Mouse (Mus musculus) testis, adult 2 months (tissue): Measurements from ENCODE around the gene Clec2l. TPM values are rescaled to one million over a fixed set of nuclear protein-coding genes. Genes with fewer than 3 reads are reported as not detected.
"Not testable (repeated sequence)": the region's sequence is repeated elsewhere in the genome, so short reads cannot be mapped to it uniquely, and the experiment has no call there.

ENCODE experiments used
- H3K27ac ChIP-seq: fragments of 200-500 bp; 2 replicates; pipeline ENCODE4 v1.5.1; 2012; ENCODE audit warnings: low read depth, low read length; ENCODE audit not compliant: control insufficient read depth, insufficient read depth
- H3K27me3 ChIP-seq: fragments of 200-500 bp; 2 replicates; pipeline ENCODE4 v1.6.1; 2012; ENCODE audit warnings: mild to moderate bottlenecking, low read length, moderate library complexity; ENCODE audit not compliant: control insufficient read depth, insufficient read depth
- H3K36me3 ChIP-seq: fragments of 200-500 bp; 2 replicates; pipeline ENCODE4 v1.6.1; 2012; ENCODE audit warnings: mild to moderate bottlenecking, low read length; ENCODE audit not compliant: control insufficient read depth, insufficient read depth
- H3K4me1 ChIP-seq: fragments of 200-500 bp; 2 replicates; pipeline ENCODE4 v1.6.1; 2012; ENCODE audit warnings: low read length; ENCODE audit not compliant: control insufficient read depth, insufficient read depth
- H3K4me3 ChIP-seq: fragments of 200-500 bp; 2 replicates; pipeline ENCODE4 v1.5.1; 2012; ENCODE audit warnings: low read depth, mild to moderate bottlenecking, low read length, moderate library complexity, mixed read lengths; ENCODE audit not compliant: control insufficient read depth
- CTCF ChIP-seq: fragments of 200-500 bp; IDR thresholded peaks from 2 replicates; pipeline ENCODE4 v1.5.1; 2012; ENCODE audit warnings: low read depth, mild to moderate bottlenecking, inconsistent platforms, low read length, moderate library complexity; ENCODE audit not compliant: control insufficient read depth, insufficient read depth, insufficient replicate concordance
- POLR2A ChIP-seq: fragments of 200-500 bp; IDR thresholded peaks from 2 replicates; pipeline ENCODE4 v1.6.1; 2012; ENCODE audit warnings: low read depth, mild to moderate bottlenecking, inconsistent platforms, low read length, moderate library complexity; ENCODE audit not compliant: control insufficient read depth
- polyA plus RNA-seq: library from polyadenylated mRNA; depleted of rRNA; stranded (reverse); fragments of >200 nt; gene quantifications from 2 replicates; pipeline ENCODE4 v1.2.3, GENCODE M21; 2012

Gene Clec2l
- polyA plus RNA-seq, 1 experiment: 0.41 TPM

DNA sequence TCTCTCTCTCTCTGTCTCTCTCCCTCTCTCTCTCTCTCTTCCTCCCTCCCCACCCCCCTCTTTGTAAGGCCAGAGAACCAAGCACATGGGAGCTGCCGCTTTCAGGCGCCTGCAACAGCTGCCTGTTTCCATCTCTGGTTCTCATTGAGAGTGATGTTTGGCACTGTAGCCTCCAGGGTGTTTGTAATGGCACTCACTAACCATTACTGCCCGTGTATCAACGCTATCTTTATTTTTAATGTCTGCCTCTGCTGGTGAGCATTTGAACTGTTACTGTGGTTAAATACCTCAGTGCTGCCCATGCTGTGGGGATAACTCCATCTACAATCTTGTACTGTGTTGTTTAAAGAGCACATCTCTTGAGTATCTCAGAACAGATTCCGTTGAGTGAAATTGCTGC is 21.2 kb upstream of the Clec2l start:
- Histone ChIP-seq H3K4me1 (peaks cover 9% of the 10 kb centered on the region), H3K27me3 (no peaks in the 10 kb centered on the region), H3K27ac (no peak overlapping the region), H3K4me3 (no peak overlapping the region), H3K36me3 (no peaks in the 10 kb centered on the region)
- TF ChIP-seq CTCF (no peak), POLR2A (no peak)

DNA sequence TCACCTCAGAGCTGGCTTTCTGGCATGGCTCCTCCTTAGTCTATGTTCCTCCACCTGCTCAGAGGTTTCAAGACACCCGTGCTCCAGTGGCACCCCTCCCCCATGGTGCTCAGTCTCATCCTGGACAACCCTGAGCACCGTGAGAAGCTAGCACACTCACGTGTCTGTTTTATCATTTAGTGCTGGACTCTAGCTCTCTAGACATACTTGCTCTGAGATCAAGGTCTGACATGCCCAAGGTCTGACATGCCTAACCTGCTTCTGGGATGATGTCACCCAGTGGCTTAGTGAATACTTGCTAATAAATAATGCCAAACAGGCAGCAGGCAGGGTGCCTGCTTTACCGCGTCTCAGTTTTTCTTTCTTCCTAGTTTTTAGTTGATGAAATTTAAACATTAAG is 20.3 kb upstream of the Clec2l start:
- H3K27ac ChIP-seq: no peak overlapping the region
- H3K4me3 ChIP-seq: no peak overlapping the region
- no peak for TF ChIP-seq POLR2A
- TF ChIP-seq CTCF: no peak
- H3K27me3 ChIP-seq: no peaks in the 10 kb centered on the region
- H3K36me3 ChIP-seq: no peaks in the 10 kb centered on the region
- H3K4me1 ChIP-seq: no peaks in the 10 kb centered on the region

DNA sequence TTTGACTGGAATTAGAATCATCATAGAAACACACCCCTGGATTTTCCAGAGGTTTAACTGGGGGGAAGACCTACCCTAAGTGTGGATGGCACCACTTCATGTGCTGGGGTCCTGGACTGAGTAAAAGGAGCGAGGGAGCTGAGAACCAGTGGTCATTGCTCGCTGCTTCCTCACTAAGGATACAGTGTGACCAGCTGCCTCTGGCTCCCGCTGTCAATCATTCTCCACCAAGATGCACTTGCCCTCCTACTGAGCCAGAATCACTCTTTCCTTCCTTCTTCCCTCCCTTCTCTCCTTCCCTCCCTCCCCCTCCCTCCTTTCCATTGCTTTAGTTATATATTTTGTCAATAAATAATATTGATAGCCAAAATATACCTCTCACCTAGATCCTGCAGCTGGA is 19.8 kb upstream of the Clec2l start:
- no peaks in the 10 kb centered on the region for H3K4me1 ChIP-seq
- H3K4me3 ChIP-seq: no peak overlapping the region
- no peaks in the 10 kb centered on the region for H3K27me3 ChIP-seq
- no peaks in the 10 kb centered on the region for H3K36me3 ChIP-seq
- TF ChIP-seq CTCF (no peak), POLR2A (no peak)
- no peak overlapping the region for H3K27ac ChIP-seq

DNA sequence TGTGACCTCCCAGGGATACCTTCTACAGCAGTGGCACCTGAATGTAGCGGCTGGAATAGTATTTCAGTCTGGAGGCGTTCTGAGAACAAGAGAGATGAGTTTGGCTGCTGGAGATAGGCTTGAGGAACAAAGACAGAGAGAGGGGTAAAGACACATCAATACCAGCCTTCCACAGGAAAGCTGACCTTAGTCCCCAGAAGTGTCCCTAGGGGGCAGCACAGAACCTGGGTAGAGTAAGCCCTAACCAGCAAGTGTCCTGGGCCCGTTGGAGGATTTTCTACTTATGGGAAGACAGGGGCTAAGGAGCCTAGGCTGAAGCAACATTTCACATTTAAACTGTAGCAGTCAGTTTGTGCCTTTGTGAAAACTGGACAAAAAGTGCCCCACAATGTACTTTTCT is 13.3 kb upstream of the Clec2l start:
- no peak for TF ChIP-seq POLR2A
- TF ChIP-seq CTCF: no peak
- no peak overlapping the region for H3K4me3 ChIP-seq
- no peaks in the 10 kb centered on the region for H3K27me3 ChIP-seq
- H3K36me3 ChIP-seq: no peaks in the 10 kb centered on the region
- H3K27ac ChIP-seq: no peak overlapping the region
- H3K4me1 ChIP-seq: no peaks in the 10 kb centered on the region

DNA sequence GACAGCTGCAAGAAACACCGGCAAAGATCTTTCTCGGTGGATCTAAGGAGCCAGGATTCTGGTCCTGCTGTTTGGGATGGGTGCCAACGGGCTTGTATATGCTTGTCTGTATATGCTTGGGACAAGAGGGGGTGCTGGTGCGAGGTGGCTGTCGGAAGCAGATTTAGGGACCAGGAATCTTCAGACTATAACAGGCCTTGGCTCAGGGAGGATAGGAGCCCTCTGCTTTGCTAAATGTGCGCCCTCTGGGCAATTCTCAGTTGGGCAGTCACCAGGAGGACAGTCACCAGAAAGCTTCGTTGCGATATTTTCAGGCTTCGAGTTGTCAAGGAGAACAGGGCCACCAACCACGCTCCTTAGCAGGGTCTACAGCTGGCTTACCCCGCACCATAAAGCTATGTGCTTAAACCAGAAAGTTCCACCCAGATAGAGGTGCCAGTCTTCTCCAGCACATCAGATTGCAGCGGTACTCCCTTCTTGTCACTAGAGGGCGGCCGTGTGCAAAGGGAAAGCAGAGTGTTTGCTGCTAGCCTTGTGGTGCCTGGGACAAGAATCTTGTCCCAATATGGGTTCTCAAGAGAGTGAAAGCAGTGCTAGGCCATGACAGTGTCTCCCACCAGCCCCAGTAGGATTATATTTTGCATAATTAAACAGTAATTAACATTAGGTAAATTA is 12.5 kb upstream of the Clec2l start:
- peak; percentile 89; the same call in 1 of the 2 replicates for TF ChIP-seq CTCF
- TF ChIP-seq POLR2A: no peak
- Histone ChIP-seq H3K4me3 (no peak overlapping the region), H3K27me3 (no peaks in the 10 kb centered on the region), H3K36me3 (no peaks in the 10 kb centered on the region), H3K27ac (no peak overlapping the region), H3K4me1 (no peaks in the 10 kb centered on the region)

DNA sequence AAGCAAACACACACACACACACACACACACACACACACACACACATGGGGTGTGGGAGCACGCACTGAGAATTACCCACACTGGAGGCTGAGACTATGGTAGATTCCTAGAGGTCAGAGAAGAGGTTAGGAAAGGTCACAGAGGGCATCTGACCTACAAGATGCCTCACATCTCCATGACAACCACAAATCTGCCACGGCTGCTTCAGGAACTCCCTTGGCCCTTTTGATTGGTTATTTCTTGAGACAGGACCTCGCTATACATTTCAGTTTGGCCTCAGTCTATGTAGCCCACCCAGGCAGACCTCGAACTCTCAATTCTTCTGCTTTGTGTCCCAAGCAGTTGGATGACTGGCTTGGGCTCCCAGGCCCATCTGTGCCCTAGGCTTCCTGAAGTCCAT is 1.2 kb upstream of the Clec2l start:
- Histone ChIP-seq H3K27me3 (no peaks in the 10 kb centered on the region), H3K36me3 (no peaks in the 10 kb centered on the region), H3K4me1 (peaks cover 7% of the 10 kb centered on the region), H3K4me3 (no peak overlapping the region), H3K27ac (no peak overlapping the region)
- no peak for TF ChIP-seq POLR2A
- no peak for TF ChIP-seq CTCF

DNA sequence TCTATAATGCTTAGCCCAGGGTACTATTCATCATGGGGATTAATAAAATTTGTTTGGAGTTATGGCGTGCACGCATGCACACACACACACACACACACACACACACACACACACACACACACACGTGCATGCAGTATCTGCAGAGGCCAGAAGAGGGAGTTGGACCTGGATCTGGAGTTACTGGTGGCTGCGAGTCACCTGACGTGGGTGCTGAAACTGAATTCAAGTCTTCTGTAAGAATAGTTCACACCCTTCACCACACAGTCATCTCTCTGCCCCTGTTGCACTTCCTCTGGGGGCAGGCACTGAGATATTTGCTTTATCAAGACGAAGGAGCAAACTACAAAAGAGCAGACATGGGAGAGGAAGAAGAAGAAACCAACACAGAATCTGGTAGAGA is 6.7 kb downstream of the Clec2l start:
- Histone ChIP-seq H3K27ac (no peak overlapping the region), H3K27me3 (no peaks in the 10 kb centered on the region), H3K4me3 (no peak overlapping the region), H3K4me1 (no peaks in the 10 kb centered on the region), H3K36me3 (no peaks in the 10 kb centered on the region)
- no peak for TF ChIP-seq POLR2A
- peak; percentile 20; the same call in 1 of the 2 replicates for TF ChIP-seq CTCF

DNA sequence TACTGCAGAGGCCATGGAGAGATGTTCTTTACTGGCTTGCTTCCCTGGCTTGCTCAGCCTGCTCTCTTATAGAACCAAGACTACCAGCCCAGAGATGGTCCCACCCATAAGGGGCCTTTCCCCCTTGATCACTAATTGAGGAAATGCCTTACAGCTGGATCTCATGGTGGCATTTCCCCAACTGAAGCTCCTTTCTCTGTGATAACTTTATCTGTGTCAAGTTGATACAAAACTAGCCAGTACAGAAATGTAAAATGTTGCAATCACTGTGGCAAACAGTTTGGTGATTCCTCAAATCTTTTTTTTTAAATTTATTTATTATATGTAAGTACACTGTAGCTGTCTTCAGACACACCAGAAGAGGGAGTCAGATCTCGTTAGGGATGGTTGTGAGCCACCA is 7.6 kb downstream of the Clec2l start:
- H3K4me3 ChIP-seq, H3K27ac ChIP-seq, H3K4me1 ChIP-seq, H3K36me3 ChIP-seq, H3K27me3 ChIP-seq: not testable (repeated sequence)
